Mouse (Mus musculus) naive thymus-derived CD4-positive, alpha-beta T cell, adult 2 months (primary cell): Measurements from ENCODE around the gene Ank2.
A peak's percentile ranks its signal among the peaks of the same experiment; 100 is the strongest.

ENCODE experiments used
- DNase-seq: peaks from one replicate; pipeline ENCODE4 v3.0.0-alpha.2; 2011; ENCODE audit warnings: low read depth

The Ank2 gene

DNA sequence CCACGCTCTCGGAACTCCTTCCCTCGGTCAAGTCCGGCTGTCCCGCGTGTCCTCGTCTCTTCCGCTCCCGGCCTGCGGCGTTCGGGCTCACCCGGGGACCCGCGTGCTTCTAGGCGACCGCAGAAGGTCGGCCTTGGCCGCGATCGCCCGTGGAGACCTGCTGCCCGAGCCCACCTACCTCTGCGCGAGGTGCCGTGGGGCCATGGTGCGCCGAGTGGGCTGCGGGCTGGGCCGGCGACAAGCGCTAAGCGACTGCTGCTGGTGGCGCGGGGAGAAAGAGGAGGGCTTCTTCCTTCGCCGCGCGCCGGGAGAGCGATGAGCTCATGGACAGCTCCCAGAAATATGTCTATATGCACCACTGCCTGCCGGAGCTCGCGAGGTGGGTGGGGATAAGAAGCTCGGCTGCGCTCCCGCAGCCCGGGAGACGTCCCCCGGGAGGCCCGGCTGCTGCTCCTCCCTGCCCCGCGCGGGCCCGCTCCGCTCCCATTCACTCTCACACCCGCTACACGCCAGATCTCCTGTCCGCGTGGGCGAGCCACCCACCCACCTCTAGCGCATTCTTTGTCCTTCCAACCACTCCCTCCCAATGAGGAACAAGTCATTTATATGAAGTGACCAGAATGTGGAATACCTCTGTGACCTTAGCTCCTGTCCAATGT, at the start of gene Ank2:
Ank2 (minus strand) TSS at position 609 of the 659 bp plus-strand sequence.
- no peak for DNase-seq

DNA sequence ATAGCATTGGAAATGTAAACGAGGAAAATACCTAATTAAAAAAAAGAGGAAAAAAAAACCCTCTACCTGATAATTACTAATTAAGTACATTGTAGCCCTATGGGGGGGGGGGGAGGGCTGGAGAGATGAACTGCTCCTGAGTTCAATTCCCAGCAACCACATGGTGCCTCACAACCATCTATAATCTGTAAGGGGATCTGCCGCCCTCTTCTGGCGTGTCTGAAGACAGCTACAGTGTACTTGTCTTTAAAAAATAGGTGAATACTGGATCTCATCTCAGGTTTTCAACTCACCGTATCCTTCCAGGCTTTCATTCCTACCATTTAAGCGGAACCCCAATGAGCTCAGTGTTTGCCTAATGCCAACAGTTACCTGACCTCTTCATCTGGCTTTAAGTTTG, 48.7 kb upstream of the Ank2 start:
- DNase-seq, result peak; percentile 38

DNA sequence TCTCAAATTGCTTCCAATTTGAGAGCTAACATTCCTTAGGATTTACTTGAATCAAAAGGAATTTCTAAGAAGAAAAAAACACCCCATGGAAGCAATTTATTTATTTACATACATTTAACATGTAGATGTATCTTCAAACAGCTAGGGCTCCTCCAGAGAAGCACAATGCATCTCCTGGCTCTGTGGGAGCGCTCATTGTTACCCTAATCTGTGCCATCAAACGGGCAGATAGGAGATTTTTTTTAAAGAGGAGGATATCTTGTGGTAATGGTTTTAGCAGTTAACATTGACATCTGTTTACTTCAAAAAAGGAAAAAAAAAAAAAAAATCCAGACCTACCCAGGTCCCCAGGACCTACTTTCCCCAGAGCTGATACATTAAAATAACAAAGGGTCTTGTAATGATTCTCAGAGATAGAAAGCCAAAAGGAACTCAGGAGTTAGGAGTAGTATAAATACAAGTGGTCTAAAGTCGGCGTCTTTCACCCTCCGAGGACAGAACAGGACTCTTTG, 45.5 kb upstream of the Ank2 start:
- no peak for DNase-seq

DNA sequence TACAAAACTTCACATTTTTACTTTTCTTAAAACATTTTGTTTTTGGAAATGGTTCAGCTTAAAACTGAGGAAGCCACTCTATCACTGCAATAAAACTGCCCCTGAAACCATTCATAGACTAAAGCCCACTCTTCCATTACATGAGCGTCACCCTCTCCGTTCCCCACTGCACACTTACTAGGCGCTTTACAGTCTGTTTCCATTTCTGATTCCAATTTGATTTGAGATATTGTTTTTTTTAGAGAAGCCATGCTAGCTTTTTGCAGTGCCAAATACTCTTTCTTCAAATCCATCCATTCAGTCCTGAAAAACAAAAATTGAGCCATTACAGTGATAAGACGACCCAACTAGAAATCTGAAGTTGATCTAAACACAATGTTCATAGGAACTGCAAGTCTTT, 44.8 kb upstream of the Ank2 start:
- no peak for DNase-seq

DNA sequence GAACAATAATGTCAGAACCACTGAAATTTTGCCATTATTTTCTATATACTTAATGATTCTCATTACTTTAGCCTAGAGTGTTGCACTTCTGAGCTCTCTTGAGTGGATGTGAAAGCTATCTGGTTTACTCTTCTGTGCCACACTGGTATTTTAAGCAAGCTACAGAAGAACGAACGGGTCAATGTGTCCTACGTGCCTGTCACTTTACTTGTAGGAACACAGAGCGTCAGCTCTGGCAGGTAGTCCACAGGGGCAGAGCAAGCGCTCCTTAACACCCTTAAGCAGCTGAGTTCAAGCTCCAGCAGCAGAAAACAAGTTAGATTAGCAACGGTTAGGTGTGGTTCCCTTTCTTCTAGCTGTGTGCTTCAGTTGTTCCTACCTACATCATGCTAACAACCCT, 40.0 kb upstream of the Ank2 start:
- DNase-seq, result no peak

DNA sequence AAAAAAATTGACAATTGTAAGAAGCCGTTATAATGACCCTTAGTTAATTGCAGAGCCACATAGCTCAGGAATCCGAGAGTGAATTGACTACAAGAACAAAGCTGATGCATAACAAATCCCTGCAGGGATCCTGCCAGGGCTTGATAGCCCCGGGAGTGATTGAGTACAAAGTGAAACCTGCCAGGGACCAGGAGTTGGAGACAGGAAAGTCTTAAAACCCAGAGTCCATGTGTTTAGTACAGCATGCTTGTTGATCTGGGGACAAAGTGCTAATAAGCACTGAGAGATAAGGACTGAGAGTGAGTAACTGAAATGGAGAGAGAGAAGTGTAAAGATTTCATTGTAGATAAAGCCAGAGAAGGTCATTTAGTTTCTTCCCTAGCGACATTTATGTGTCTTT, 31.1 kb upstream of the Ank2 start:
- DNase-seq, result no peak

DNA sequence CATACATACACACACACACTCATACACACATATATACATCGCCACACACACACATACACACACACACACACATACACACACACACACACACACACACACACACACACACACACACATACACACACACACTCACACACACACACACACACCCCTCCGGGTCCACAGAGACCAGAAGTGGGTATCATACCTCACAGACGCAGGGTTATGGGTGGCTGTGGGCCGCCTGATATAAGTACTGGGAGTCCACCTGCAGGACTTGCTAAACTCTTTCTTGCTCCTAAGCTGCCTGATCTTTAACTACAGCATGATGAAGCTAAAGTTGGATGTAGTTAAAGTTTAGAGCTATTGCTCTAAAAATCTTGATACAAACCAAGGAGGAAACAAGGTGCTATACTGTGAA, 30.7 kb upstream of the Ank2 start:
- DNase-seq, result no peak

DNA sequence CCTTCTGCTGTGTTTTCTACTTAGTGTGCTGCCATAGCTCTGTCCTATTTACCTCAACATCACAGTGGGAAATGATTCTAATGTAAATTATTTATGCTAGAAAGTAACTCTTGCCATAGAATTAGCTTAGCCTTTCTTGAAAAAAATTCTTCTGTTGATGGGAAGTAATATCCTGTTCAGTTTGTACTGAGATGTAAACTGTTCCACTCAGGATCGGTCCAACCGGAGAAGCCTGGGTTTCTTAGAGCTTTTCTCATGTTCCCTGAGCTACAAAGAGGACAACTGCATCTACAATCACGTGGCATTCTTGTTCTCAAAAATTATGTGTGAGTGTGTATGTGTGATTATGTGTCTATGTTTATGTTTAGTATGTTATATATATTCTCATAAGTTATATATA, 30.1 kb upstream of the Ank2 start:
- DNase-seq, result no peak

DNA sequence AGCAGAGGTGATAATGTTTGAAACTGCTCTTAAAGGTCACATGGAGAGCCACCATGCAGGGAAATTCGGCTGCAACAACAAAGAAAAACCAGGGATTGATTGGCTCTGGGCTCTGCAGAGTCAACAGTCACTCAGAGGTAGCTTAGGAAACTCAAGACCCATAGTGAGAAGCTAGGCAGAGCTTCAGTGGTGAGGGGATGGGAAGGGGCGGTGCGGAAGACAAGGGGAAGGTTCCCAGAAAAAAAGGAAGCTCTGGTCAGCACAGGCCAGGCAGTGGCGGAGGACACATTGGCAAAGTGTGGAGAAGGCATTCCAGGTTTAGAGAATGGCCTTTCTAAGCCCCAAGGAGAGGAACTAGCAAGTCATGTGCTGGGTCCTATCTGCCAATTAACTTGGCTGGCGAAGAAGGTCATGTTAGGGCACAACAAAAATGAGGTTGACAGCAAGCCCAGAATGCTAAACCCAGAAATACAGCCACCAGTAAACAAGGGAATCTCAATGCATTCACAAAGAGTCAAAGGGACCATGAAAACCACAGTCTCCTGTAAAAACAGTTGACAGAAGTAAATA, 28.4 kb upstream of the Ank2 start:
- no peak for DNase-seq

DNA sequence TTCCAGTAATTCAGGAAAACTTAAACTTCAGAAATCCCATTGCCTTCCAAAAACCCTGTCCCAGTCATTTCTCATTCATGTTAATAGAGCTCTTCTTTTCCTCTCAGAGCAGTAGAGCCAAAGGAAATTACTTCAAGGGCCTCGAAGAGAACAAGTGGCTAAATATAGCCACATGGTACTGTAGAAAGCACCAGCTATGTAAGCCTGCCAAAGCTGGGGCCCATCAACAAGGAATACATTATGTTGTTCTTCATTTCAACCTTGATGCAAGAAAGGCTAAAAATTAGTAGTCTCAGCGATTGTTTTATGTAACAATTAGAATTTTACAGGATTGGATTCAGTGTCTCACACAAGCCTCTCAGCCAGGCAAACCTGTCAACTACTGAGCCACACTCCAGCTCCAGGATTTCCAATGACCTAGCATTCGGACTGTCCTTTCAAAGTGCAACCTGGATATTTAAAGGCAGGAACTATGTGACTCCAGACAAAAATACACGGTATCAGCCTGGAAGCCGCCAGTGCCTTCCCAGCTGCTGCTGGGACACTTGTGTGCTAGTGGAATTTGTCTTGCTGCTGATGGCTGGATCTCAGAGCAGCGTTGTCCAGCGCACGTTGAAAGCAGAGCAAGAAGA, 26.2 kb upstream of the Ank2 start:
- no peak for DNase-seq

DNA sequence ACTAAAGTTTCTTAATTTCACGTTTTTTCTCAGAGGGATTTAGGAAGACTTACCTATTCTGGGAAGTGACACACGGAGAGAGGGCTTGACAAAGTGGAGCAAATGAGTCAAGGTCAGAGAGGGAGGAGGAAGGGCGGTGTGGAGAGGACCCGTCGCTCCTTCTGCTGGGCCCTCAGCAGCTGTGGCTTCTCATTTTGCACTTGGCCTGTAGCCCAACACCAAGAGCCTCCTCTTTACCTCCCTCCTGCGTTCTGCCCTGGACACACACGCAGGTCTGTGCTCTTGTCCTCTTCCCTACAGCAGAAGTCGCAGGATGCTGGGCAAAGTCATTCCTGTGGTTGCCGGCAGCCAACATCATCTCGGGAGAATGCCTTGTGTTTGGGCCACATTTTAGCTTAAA, 22.0 kb upstream of the Ank2 start:
- DNase-seq, result no peak

DNA sequence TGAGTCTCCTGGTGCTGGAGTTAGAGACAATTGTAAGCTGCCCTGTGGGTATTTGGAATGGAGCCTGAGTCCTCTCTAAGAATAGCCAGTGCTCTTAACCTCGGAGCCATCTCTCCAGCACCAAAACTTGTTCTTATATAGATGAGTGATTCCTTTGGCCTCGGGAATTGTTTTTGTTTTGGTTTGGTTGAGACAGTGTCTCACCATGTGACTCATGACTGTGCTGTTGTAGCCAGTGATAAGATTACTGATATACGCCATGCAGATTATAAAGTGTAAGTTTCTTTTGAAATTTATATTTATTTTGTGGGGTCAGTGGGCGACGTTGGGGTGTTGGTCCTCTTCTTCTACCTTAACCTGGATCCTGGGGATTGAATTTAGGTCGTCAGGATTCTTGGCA, 21.1 kb upstream of the Ank2 start:
- DNase-seq, result no peak

DNA sequence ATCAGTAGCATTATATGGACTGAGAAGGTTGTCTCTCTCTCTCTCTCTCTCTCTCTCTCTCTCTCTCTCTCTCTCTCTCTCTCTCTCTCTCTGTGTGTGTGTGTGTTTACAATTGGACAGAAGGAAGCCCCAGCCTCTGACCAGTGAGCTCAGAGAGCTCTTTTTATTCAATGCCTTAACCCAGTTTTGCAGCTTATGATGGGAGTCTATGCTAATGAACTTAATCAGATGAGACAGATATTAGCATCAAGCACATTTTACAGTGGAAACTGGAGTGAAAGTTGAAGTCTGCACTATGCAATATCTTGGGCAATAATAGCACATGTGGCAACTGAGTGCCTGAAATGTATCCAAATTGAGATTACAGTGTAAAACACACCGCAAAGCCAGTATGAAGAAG, 16.1 kb upstream of the Ank2 start:
- DNase-seq, result no peak

DNA sequence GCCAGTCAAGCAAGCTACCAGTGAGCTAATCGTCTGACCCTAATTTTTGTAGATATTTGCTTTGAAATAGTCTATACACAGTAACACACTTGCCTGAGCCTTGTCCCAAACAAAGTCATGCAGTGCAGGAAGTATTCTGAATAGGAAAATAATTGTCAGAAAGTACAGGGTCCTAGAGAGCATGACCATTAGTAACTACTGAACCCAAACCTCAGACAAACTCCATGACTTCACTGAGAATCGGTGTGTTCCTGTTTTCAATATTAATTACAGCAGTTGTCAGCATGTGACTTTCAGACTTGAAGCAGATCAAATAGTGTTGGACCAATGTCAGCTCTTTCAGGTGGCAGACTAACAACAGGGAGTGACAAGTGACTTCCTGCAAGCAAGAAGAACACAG, 14.5 kb upstream of the Ank2 start:
- DNase-seq, result no peak

DNA sequence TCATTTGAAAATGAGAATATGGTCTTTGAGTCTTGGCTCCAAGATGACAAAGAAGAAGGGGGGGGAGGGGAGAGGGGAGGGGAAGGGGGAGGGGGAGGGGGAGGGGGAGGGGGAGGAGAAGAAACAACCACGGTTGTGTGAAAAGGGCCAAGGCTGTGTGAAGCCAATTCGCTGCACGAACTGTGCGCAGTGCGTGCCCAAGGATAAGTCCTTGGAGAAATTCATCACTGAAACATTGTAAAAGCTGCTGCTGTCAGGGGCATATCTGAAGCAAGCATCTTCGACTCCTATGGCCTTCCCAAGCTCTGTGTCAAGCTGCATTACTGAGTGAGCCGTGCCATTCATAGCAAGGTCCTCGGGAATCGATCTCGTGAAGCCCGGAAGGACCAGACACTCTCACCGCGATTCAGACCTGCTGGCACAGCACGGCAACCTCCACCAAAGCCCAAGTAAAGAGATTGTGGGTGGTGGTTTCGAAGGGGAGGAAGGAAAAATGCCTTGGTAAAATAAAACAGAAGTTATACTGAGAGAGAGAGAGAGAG, 13.7 kb upstream of the Ank2 start:
- no peak for DNase-seq

DNA sequence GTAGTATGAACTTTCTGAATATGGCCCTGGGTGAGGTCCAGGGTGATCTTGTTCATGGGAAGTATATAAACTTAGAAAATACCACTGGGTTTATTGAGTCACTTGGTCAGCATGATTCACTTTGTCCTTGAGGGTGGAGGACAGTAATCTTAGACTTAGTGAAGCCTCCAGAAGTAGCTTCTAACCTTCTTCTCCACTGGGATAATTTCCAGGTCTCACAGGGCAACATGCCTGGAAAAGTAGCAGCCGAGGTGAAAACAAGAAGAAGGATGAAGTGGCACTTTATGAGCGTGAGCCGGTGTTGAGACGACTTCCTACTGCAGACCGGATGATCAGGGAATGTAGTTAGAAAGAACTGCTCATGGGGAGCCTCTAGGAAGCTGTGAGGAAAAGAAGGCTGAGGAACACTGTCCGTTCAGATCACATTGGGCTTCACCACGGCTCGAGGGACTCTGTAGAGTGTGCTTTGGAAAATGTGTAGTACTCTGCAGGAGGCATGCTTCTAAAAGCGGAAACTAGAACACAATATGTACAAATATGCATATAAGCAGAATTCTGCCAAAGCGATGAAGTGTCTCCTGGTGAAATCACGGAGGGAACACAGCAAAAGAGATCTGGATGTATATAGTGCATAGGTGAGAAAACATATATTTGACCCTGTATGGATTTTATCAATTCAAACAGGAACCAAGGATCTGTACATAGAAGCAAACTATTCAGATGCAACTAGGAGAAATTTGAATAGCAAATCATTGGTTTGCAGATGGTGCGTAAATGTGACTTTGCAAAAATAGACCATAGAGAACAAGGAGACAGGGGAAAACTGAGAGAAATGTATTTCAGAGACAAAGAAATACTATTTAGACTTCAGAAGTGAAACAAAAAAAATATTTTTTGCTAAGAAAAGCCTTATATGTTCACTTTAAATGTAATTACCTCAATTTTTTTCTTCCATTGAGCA, 12.9 kb upstream of the Ank2 start:
- no peak for DNase-seq

DNA sequence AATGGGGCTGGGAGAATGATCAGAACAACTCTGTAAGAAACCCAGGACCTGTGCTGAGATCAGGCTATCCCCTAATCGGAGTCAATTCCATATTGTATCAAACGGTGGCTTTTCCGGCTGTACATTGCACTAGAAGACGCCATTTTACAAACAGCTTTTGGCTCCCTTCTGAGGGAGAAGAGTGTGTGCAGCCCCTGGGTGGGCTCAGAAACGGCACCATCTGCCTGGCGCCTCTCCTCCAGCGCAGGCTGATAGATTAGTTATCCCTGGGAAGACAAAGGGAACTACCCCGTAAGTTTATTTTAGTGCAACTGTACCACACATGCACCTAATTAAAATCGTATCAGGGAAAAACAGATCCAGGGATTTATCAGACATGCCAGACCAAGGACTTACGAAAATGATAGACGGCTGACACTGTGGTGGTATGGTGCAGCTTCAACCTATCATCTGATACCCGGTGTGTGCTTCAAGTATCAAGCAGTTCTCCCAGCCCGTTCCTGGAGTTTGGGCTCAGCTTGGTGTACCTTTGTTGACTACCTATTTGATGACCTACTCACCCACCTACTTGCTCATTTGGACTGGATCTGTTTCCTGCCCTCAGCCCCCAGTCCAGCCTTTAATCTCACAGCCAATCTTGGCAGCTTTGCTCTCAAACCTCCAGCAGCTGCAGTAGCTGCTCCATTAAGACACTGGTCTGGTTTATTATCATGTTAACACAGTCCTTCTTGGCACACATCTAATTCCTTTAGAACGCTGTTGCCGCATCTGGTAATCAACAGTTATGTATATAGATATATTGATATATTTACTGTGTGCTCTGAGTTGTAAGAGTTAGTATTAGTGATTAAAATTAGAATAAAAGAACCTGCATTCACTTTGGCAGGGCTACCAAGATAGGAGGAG, 9.0 kb upstream of the Ank2 start:
- DNase-seq, result no peak

DNA sequence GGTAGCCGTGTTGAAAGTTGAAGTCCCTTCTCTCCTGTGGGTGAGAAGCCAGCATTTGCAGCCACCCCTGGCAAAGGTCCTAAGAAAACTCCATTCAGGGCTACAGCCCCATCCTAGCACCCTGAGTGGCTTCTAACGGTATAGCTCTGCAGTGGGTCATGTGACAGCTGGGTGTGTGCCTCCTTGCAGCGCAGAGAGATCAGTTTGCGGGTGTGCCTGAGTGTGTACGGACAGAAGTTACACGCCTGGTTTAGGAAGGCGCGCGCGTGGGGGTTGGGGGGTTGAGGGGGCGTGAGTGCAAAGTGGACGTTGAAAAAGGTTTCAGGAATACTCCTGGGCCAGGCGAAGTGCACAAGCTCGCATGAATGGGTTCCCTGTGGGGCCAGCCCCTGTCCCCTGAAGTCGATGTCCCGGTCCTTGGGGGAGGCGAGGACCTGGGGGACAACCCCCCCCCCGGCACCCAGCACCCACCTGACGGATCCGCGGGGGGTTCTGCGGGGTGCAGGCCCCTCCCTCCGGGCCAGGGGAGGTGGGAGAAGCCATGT, 881 bp downstream of the Ank2 start:
- DNase-seq, result no peak

DNA sequence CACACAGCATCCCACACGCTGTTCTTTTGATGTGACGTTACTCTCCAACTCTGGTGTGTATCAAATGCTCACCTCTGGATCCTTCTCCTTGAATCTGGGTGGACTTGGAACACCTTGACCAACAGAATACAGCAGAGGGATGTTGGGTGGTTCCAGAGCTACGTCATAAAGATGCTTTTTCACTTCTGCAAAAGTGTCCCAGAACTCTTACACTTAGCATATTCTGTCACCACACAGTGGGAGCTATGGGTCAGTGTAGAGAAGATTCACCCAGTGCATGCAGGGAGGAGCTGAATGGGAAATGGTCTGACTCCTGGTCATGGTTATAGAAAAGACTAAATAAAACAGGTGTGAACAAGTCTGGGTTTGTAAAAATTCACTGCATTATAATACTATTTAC, 6.5 kb downstream of the Ank2 start:
- no peak for DNase-seq

DNA sequence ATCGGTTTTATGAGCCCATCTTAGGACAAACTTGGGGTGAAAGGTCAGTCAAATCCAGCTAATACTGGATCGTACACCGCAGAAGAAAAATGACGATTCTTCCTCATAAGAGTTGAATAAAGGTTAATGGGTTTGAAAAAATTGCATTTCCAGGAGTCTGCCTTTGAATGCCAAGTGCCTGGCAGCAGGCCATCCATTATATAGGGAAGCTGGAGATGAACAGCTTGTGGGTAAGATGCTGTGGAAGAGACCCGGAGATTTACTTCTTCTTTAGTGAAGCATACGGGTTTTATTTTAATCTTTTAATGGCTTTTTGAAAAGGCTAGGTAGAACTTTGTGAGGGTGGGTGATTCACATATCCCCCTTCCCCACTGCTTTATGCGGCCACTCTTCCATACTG, 11.8 kb downstream of the Ank2 start:
- no peak for DNase-seq

DNA sequence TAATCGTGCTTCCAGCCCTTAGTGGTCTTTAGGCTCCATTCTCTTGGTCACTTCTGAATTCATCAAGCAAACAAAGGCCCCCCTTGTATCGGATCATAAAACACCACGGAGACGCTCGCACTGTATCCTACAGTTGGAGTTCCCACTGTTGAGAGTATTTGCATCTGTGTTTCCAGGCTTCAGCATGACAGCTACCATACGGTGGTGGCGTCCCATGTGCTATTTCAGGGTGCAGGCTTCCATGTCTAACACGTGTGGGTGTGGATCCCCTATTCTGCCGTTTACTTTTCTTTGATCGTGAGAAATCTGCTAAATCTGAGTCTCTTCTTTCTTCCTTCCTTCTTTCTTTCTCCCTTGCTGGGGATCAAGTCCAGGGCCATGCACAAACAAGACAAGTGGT, 14.0 kb downstream of the Ank2 start:
- DNase-seq, result no peak
